Mouse (Mus musculus) kidney, adult 2 months (tissue): ENCODE data around the gene Tcf20.
"Not testable (repeated sequence)": the region's sequence is repeated elsewhere in the genome, so short reads cannot be mapped to it uniquely, and the experiment has no call there.

Experiments
- CTCF ChIP-seq: fragments of 200-500 bp; conservative IDR thresholded peaks from 2 replicates; pipeline ENCODE4 v1.5.1; 2011; ENCODE audit warnings: low read depth, mild to moderate bottlenecking, control low read depth, low read length, moderate library complexity, mixed read lengths; ENCODE audit not compliant: insufficient read depth, insufficient read length
- POLR2A ChIP-seq: fragments of 200-500 bp; IDR thresholded peaks from one replicate; pipeline ENCODE4 v1.6.1; 2011; ENCODE audit warnings: low read depth, low read length, control low read depth

- not testable (repeated sequence) for TF ChIP-seq CTCF, POLR2A
These were observed 209.8 kb downstream of the Tcf20 start for GRCm38 (mm10) chr15:82777856-82778255.
